Mouse (Mus musculus) large intestine, adult 2 months (tissue): Measurements from ENCODE around the gene Eya3. TPM values are rescaled to one million over a fixed set of nuclear protein-coding genes. Genes with fewer than 3 reads are reported as not detected.
"Not testable (repeated sequence)": the region's sequence is repeated elsewhere in the genome, so short reads cannot be mapped to it uniquely, and the experiment has no call there.

Experiments used
- DNase-seq: peaks from one replicate; pipeline ENCODE4 v3.0.0-alpha.2; 2012; ENCODE audit warnings: low read depth, low spot score
- WGBS: fragments of 180-500 bp; shearing (Covaris S2); methylation state at CpG from one replicate; pipeline ENCODE4 v1.1.7; 2018; 5-methylcytosine and 5-hydroxymethylcytosine counted together
- polyA plus RNA-seq: library from polyadenylated mRNA; depleted of rRNA; stranded (reverse); fragments of >200 nt; gene quantifications from 2 replicates; pipeline ENCODE4 v1.2.3, GENCODE M21; 2012; rRNA removed

Eya3 gene
- polyA plus RNA-seq, result 15.5 and 21.2 TPM in 2 replicates

DNA sequence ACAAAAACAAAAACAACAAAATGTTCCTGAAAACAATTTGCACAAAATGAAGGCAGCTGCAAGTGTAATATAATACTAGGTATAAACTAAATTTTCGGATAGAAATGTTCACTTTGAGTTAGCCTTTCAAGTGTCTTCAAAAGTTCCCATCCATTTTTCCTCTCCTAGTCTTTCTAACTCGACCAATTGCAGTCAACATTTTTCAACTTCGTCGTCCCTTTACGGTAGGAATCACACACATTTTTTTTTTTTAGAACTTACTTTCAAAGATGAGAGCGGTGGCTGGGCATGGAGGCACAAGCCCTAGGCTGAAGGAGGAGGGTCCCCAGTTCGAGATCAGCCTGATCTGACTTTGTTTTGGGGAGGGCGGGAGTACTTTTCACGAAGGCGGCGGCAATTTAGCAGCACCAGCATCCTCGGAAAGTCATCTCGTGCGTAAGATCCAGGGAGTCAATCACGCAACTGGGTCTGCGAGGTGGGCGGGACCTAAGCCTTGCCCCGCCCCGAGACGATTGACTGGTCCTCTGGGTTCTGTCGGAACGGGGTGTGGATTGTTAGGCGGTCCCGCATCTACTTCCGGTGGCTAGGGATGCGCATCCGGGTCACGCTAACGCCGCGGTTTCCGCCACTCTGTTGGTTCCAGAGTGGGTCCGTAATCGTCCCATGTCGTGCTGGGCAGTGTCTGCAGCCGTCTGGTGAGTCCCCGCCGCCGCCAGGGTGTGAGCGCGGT lies at the start of gene Eya3:
Eya3 (plus strand) TSS at position 527 of the 730 bp plus-strand sequence.
- WGBS, result 1% methylated on average over 41 of the region's 41 CpGs
- peak; percentile 73 for DNase-seq

DNA sequence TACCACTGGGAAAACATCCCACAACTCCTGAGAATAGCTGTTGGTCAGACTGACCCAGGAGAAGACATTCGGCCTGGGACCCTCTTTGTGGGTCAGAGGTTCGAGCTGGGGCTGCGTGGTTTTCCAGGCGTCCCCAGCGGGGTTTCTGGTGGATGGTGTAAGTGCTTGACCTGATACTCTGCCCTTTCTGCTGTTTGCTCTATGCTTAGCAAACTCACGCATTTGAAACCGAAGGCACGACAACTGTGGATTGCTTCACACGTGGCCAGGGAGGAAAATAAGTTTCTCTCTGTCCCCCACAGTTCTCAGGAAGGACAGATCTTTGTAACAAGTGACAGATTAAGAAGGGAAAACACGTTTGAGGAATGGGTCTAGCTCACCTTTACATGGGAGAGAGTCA lies 48.1 kb upstream of the Eya3 start:
- DNase-seq, result no peak
- 73% methylated on average over 10 of the region's 10 CpGs for WGBS

DNA sequence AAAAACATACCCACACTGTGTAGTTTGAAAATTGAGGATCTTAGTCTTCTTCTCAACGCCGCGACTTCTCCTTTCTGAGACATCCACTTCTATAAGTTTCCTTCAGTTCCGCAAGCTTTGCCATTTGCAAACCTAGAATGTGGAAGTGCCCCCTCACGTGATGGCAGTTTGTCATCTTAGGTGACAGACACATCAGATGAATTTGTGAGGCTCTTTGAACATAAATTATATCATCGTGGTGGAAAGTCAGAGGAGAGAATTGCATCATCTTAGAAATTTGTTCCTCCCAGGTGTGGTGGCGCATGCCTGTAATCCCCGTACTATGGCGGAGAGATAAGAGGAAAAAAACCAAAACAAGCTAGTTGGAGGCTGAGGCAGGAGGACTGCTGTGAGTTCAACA lies 45.8 kb upstream of the Eya3 start:
- 76% methylated on average over 9 of the region's 9 CpGs for WGBS
- no peak for DNase-seq

DNA sequence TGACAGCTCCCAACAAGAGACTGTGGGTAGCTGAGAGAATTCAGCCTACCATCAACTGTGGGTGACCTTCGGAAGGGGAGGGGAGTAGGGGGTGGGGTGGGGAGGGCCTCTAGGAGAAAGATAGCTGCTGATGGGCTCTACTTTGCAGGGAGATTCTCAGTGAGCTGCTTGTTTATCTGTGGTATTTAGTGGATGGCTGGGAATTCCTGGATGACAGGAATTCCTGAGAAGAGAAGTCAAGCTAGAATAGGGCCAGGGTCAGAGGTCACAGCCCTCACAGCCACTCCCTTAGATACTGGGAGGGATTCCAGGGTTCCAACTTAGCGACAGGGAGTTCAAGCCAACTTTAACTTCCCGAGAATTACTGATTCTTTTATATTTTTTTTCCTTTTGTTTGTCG lies 44.6 kb upstream of the Eya3 start:
- no peak for DNase-seq

DNA sequence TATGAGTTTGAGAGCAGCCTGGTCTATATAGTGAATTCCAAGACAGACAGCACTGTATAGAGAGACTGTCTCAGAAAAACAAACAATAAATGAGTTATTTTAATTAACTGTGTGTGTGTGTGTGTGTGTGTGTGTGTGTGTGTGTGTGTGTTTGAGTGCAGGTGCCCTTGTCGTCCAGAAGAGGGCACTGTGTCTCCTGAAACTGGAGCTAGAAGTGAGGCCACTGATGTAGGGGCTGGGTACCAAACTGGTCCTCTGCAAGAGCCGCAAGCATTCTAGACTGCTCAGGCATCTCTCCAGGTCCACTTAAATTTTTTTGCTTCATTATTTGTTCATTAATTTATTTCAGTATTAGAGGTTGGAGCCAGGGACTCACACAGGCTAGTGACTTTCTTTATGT lies 39.9 kb upstream of the Eya3 start:
- 83% methylated on average over 2 of the region's 2 CpGs for WGBS
- no peak for DNase-seq

More for the DNA sequence above, 44.6 kb upstream of the Eya3 start:
- 29% methylated on average over 4 of the region's 4 CpGs for WGBS

DNA sequence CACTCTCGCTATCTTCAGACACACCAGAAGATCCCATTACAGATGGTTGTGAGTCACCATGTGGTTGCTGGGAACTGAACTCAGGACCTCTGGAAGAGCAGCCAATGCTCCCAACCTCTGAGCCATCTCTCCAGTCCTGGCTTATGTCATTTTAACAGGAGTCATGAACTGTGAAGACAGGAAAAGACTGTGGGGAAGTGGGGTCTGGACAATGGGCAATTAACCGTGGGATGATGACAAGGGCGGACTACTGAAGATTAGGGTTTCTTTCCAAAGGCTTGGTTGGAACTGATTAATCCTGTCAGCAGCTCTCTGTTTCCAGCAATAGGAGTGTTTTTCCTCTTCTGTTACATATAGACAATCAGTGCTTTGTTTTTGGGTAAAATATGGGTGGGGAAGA lies 39.0 kb upstream of the Eya3 start:
- 77% methylated on average over 3 of the region's 3 CpGs for WGBS
- no peak for DNase-seq

DNA sequence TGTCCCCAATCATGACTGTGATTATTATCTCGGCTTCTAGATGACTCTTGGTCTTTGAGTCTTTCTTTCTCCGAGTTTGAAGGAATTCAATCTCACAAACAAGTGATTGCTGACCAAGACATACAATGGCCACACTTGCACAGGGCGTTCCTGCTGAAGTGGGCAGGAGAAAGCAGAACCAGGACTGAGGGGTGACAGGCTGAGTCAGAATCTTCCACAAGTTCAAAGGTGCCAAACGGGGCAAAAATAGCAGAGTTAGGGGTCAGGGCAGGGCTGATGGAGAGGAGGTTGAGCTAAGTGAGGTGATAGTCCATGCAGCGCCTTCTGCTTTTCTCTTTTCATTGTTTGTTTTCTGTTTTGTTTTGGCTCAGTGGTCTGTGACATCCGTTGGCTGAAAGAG lies 38.3 kb upstream of the Eya3 start:
- WGBS, result 83% methylated on average over 6 of the region's 6 CpGs
- no peak for DNase-seq

DNA sequence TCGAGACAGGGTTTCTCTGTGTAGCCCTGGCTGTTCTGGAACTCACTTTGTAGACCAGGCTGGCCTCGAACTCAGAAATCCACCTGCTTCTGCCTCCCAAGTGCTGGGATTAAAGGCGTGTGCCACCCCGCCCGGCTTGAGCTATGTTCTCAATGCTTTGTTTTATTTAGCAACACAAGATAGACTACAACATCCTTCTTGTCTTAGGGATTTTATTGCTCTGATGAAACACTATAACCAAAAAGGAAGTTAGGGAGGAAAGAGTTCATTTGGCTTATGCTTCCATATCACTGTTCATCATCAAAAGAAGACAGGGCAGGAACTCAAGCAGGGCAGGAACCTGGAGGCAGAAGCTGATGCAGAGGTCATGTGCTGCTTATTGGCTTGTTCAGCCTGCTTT lies 37.5 kb upstream of the Eya3 start:
- 78% methylated on average over 5 of the region's 5 CpGs for WGBS
- DNase-seq, result not testable (repeated sequence)

DNA sequence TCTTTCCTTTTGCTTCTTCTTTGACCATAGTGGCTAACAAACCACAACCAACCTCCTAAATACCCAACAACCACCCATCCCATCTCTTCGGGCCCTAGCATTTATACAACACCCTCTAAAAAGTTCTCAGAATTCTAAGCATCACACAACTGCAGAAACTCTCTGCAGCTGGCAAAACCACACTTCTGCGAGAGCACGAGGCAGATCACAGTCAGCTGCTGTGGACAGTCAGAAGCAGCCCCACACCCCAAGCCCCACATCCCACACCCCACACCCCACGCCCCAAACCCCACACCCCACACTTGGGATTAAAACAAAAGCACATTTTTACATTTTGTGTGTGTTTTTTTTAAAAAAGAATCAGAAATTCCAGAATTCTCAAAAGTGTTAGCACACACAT lies 35.3 kb upstream of the Eya3 start:
- DNase-seq, result no peak
- WGBS, result 79% methylated on average over 4 of the region's 4 CpGs

DNA sequence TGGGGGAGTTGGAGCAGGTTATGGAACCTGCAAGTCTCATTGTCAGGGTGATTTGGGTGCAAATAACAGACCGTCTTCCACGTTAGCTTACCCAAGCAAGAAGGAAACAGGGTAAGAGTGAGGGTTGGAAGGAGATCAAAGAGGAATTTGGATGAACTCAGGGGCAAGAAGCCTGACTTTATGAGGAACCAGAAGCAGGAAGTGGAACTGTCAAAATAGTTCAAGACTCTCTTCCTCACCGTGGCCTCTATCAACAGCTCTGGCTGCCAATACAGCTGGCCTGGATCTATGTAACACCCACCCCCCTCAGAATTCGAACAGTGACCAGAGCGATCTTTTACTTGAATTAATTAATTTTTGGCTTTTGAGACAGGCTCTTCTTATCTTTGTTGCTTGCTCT lies 33.0 kb upstream of the Eya3 start:
- WGBS, result 32% methylated on average over 5 of the region's 5 CpGs
- no peak for DNase-seq

DNA sequence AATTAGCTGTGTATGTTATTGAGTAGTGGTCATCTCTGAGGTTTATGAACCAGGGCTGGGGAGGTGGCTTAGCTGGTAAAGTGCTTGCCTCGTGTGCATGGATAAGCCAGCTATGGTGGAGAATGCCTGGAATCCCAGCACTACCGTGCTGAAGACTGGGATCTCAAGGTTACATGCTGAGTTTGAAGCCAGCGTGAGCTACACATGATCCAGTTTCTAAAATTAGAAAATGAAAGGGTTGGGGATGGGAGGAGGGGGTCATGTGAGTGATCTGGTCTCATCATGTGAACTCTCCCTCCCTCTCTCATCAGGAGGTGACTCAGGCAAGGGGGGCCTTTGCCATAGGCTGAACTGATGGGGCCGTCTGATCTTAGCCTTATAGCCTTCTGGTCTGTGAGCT lies 30.6 kb upstream of the Eya3 start:
- 38% methylated on average over 4 of the region's 4 CpGs for whole genome bisulfite sequencing
- DNase-seq, result no peak

DNA sequence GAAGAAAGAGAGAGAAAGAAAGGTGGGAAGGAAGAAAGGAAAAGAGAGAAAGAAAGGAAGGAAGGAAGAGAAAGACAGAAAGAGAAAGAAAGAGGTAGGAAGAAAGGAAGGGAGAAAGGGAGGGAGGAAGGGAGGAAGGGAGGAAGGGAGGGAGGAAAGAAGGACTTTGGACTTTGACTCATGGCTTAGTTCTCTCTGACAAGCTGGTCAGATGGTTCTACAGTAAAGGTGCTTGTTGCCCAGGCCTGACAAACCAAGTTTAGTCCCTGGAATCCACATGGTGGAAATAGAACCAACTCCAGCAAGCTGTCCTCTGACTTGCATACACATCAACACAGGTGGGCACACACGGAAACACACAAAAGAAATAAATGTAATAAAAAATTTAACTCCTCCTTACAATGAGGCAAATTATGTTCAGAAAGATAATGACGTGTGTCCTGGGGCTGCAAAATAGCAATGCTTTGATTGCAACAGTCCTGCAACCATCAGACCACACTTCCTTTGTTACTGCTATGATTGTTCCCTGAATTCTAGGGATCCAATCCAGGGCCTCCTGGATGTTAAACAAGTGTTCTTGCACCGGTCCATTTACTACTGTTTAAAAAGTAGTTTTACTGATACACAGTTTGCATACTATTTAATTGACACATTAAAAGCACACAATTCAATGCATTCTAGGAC lies 28.3 kb upstream of the Eya3 start:
- DNase-seq, result no peak
- WGBS, result 39% methylated on average over 3 of the region's 3 CpGs

DNA sequence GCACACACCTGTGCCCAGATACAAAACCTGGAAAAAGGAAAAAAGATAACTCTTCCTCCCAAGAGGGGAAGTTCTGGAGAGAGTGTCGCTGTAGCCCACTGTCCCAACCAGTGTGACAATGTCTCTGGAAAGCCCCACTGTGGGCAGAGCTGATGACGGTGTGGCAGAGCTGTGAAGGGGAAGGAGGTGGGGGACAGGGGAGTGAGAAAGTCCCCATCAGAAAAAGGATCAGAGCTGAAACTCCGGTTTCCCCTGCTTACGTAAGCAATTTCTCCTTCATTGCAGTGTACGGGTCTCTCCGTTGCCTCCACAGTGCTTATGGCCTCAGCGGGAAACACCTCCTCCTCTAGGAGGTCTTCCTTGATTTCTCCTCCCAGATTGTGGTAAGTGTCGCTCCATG lies 27.5 kb upstream of the Eya3 start:
- 87% methylated on average over 8 of the region's 8 CpGs for WGBS
- no peak for DNase-seq

DNA sequence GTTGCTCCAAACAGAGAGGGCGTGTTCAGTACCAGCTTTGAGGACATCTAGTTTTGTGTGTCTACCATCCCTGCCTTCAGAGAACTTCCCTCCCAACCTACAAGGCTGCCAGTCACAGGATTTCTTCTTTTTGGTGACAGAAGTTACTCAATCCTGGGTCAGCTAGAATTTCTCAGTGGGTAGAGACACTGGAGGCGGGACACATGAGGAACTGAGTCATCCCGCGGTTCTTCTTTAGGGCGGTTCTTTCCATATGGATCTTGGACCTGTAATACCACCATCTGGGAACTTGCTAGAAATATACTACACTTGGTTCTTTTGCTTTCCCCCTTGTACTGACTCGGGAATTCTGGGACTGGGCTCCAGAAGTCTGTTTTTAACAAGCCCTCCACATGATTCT lies 20.9 kb upstream of the Eya3 start:
- 83% methylated on average over 6 of the region's 6 CpGs for WGBS
- no peak for DNase-seq

DNA sequence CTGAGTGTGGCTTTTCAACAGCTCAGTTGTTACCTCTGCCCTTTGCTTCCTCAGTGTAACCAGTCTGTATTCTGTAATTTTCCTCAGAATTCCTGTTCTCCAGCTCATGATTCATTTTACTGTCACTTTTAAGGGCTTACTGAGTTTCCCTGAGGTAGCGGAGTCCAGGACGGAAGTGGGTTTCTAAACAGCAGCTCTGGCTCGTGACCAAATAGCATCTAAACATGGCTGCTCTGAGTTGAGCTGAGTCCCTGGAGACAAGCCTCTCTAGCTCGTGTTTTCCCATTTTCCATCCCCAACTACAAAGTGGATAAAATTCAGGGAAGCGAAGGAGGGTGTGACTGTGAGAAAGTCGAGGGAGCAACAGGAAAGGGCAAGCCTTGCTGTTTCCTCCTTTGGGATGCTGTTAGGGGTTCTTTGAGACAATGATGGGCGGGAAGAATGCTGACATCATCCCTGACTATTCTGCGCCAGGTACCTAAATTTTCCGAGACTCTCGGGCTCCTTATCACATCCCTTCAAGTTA lies 19.9 kb upstream of the Eya3 start:
- no peak for DNase-seq
- 68% methylated on average over 10 of the region's 10 CpGs for WGBS

DNA sequence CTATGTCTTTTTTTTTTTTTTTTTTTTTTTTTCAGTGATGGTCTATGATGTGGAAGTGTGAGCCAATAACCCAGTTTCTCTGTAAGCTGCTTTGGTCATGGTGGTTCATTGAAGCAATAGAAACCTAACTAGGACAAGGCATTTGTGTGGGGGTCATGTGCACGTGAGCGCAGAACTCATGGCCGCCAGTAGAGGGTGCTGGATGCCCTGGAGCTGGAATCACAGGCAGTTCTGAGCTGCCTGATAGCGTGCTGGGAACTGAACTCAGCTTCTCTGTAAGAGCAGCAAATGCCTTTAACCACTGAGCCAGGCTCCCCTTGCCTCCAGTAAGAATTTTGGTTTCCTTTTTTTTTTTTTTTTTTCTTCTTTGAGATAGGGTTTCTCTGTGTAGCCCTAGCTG lies 18.7 kb upstream of the Eya3 start:
- 90% methylated on average over 4 of the region's 4 CpGs for WGBS
- DNase-seq, result no peak

DNA sequence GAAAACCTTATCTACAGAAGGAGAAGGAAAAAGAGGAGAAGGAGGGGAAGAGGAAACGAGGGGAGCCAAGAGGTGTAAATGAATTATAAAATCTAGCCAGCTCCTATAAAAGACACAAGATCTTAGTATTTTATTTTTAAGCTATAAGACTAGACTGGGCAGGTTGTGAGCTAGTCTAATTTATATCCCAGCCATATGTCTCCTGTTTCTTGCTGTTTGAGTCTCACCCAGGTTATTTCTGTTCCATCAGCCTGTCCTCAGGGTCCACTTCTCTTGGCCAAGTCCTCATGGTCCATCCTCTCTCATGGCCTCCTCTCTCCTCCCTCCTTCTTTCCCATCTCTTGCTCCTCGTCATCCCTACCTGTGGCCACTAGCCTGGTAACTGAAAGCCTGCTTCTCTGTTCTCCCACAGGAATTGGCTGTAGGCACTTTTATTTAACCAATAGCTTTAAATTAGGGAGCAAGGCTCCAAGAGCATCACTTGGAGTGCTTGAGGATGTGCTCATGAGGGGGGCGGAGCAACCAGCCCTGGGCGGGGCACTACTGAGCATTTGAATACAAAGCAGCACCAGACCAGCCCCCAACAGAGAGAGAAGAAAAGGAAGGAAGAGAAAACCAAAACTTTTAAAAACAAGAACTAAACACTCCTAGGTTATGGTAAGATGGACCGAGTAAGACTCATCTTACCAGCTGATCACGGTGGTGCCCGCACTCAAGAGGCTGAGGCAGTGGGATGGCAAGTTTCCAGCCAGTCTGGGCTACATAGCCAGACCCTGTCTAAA lies 17.3 kb upstream of the Eya3 start:
- WGBS, result 61% methylated on average over 7 of the region's 7 CpGs
- DNase-seq, result no peak

DNA sequence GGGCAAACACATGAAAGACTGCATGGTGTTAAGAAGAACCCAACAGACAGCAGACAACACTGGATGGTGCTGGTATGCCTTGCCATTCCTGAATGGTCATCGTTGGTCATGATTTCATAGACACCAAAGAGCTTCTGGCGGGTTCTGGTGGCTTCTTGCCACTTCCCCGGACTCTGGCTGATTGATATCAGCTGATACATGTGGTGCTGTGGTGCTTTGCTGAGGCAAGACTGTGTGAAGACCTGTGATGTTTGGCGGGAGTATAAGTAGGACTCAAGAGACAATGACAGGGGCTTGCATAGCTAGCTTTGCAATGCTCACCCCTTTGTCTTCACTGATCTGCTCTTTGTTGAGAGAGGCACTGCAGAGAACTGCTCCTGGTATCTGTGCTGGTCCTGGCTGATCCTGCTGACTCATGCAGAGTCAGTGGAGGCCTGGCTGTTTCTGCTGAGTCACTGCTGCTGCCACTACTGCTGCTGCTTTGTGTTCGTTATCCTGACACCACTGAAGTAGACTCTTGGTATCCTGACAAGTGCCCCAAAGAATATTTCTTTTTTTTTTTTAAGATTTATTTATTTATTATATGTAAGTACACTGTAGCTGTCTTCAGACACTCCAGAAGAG lies 14.6 kb upstream of the Eya3 start:
- WGBS, result 77% methylated on average over 5 of the region's 5 CpGs
- no peak for DNase-seq

DNA sequence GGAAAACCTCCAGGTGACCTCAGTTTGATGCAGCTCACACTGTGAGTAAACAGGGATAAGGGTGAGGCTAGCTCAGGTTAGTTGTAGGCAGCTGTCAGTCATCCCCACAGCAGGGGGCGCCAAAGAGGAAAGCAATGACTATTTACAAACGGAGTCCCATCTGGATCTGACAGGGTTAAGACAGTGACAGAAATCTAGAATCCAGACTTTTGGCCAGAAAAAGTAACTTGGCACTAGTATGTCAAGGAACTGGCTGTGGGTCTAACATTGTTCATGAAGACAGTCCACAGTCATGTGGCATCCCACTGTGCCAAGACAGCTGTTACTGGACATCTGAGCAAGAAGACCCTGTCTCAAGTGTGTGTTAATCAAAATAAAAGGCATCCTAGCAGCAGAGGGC lies 10.0 kb upstream of the Eya3 start:
- WGBS, result 14% methylated on average over 2 of the region's 2 CpGs

DNA sequence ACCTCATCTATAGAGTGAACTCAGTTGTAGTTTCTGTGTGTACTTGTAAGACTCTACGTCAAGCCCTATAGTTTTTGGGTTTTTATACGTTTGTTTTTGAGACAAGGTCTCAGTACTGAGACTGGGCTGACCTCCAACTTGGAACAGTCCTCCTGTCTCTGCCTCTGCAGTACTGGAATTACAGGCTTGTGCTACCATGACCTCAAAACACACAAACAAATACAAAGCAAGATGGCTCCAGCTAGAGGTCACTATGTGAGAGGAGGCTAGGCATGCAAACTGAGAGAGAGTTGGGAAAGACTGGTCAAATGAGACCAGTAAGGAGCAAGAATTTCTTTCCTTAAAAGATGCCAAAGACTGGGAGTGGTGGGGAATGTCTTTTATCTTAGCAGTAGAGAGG lies 2.8 kb upstream of the Eya3 start:
- 69% methylated on average over 2 of the region's 2 CpGs for WGBS
- no peak for DNase-seq

More for the DNA sequence above, 10.0 kb upstream of the Eya3 start:
- no peak for DNase-seq
